Mouse (Mus musculus) heart, embryonic 14.5 days (tissue): Measurements from ENCODE around the gene Hdac1. TPM values are rescaled to one million over a fixed set of nuclear protein-coding genes. Genes with fewer than 3 reads are reported as not detected.

Experiments used
- ATAC-seq: fragments of 200-750 bp; cut with Nextera tagmentation; 2 replicates; pipeline ENCODE4 v1.8.0; 2017; ENCODE audit warnings: low read depth, moderate TSS enrichment; ENCODE audit not compliant: insufficient number of reproducible peaks, insufficient read depth, low FRiP score
- H3K27ac ChIP-seq, 2 experiments: fragments of 200-500 bp in 1 of 2; fragments of 300-500 bp in 1 of 2; sonication (generic) in 1 of 2; replicated peaks in 1 of 2; 2 replicates each; pipeline ENCODE4 v1.5.1; 2012 to 2014; ENCODE audit warnings: low read depth in 2 of 2, low read length in 2 of 2, control low read depth in 1 of 2, mild to moderate bottlenecking in 1 of 2, mixed read lengths in 1 of 2; ENCODE audit not compliant: control insufficient read depth in 1 of 2, insufficient read depth in 1 of 2
- H3K27me3 ChIP-seq: fragments of 300-500 bp; sonication (generic); 2 replicates; pipeline ENCODE4 v1.6.1; 2014; ENCODE audit warnings: mild to moderate bottlenecking, low read length, control low read depth; ENCODE audit not compliant: control insufficient read depth, insufficient read depth
- H3K36me3 ChIP-seq: fragments of 300-500 bp; sonication (generic); 2 replicates; pipeline ENCODE4 v1.6.1; 2014; ENCODE audit warnings: mild to moderate bottlenecking, control low read depth, low read length, mixed read lengths; ENCODE audit not compliant: control insufficient read depth, insufficient read depth
- H3K4me1 ChIP-seq, 2 experiments: fragments of 200-500 bp in 1 of 2; fragments of 300-500 bp in 1 of 2; sonication (generic) in 1 of 2; 2 replicates each; pipeline ENCODE4 v1.6.1; 2012 to 2014; ENCODE audit warnings: low read length in 2 of 2, control low read depth in 1 of 2, mixed read lengths in 1 of 2; ENCODE audit not compliant: control insufficient read depth in 2 of 2, insufficient read depth in 2 of 2
- H3K4me2 ChIP-seq: fragments of 300-500 bp; sonication (generic); 2 replicates; pipeline ENCODE4 v1.6.1; 2014; ENCODE audit warnings: mild to moderate bottlenecking, low read length
- H3K4me3 ChIP-seq, 2 experiments: fragments of 200-500 bp in 1 of 2; fragments of 300-500 bp in 1 of 2; sonication (generic) in 1 of 2; 2 replicates each; pipeline ENCODE4 v1.5.1; 2012 to 2014; ENCODE audit warnings: low read length in 2 of 2, mild to moderate bottlenecking in 2 of 2, control low read depth in 1 of 2, low read depth in 1 of 2, moderate library complexity in 1 of 2; ENCODE audit not compliant: control insufficient read depth in 1 of 2, insufficient read depth in 1 of 2
- H3K9ac ChIP-seq: fragments of 300-500 bp; sonication (generic); 2 replicates; pipeline ENCODE4 v1.6.1; 2014; ENCODE audit warnings: mild to moderate bottlenecking, low read length
- H3K9me3 ChIP-seq: fragments of 300-500 bp; sonication (generic); 2 replicates; pipeline ENCODE4 v1.6.1; 2016; ENCODE audit warnings: low read length, control low read depth; ENCODE audit not compliant: control insufficient read depth
- WGBS: fragments of 180-500 bp; shearing (Covaris S2); extraction: QIAGEN DNeasy Blood & Tissue Kit; methylation state at CpG from one replicate; pipeline ENCODE4 v1.1.7; 2014; 5-methylcytosine and 5-hydroxymethylcytosine counted together
- polyA plus RNA-seq: library from polyadenylated mRNA; unstranded; fragments of >200 nt; fragmentation: Nextera tagmentation; extraction: Ambion mirVana; gene quantifications from 2 replicates; pipeline ENCODE4 v1.2.1, GENCODE M21; 2014

The Hdac1 gene
- polyA plus RNA-seq, 1 experiment from 2014 or later, result 124 TPM

GRCm38 (mm10) chr4:129525338-129525737 lies 17.2 kb downstream of the Hdac1 start:
- H3K27me3 ChIP-seq, result no peaks in the 10 kb centered on the region
- H3K4me3 ChIP-seq, result no peak overlapping the region
- H3K27ac ChIP-seq, result peak overlapping the region; percentile 47 to 55; a peak in 1 of 4 replicates
- H3K4me2 ChIP-seq, result no peak overlapping the region
- no peaks in the 10 kb centered on the region for H3K9me3 ChIP-seq
- peaks cover 95% of the 10 kb centered on the region for H3K36me3 ChIP-seq
- WGBS, result 61% methylated on average over 5 of the region's 5 CpGs
- peaks cover 3 to 6% of the 10 kb centered on the region in 2 experiments; a peak in 2 of 4 replicates for H3K4me1 ChIP-seq
- H3K9ac ChIP-seq, result no peak overlapping the region
- ATAC-seq, result no peak

DNA sequence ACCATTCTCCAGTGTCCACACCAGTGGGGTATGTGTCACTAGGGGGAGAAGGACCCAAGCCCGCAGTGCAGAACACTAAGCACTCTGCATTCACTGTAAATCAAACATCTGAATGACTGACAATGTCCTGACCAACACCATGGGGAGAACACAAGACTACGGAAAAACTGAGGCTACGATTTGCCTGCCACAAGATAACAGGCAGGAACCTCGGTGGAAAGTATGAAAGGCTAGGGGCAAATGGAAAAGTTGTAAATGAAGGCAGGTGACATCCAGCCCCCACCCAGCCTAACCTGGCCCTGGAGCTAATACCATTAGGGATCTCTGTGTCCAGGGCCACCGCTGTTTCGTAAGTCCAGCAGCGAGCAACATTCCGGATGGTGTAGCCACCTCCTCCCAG lies 24.0 kb downstream of the Hdac1 start:
- 78% methylated on average over 8 of the region's 8 CpGs for WGBS
- H3K27ac ChIP-seq, result no peak overlapping the region
- no peaks in the 10 kb centered on the region for H3K27me3 ChIP-seq
- H3K4me3 ChIP-seq, result no peak overlapping the region
- H3K9ac ChIP-seq, result no peak overlapping the region
- H3K36me3 ChIP-seq, result peaks cover 84% of the 10 kb centered on the region
- peaks cover 2 to 4% of the 10 kb centered on the region in 2 experiments; a peak in 1 of 4 replicates for H3K4me1 ChIP-seq
- no peak overlapping the region for H3K4me2 ChIP-seq
- H3K9me3 ChIP-seq, result no peaks in the 10 kb centered on the region
- ATAC-seq, result no peak

GRCm38 (mm10) chr4:129516925-129517324 lies 25.6 kb downstream of the Hdac1 start:
- H3K9ac ChIP-seq, result no peak overlapping the region
- peaks cover 6 to 9% of the 10 kb centered on the region in 2 experiments; a peak in 3 of 4 replicates for H3K4me1 ChIP-seq
- no peaks in the 10 kb centered on the region for H3K27me3 ChIP-seq
- no peak overlapping the region for H3K27ac ChIP-seq
- H3K36me3 ChIP-seq, result peaks cover 68% of the 10 kb centered on the region
- no peaks in the 10 kb centered on the region for H3K9me3 ChIP-seq
- 49% methylated on average over 2 of the region's 2 CpGs for WGBS
- H3K4me3 ChIP-seq, result no peak overlapping the region
- no peak overlapping the region for H3K4me2 ChIP-seq
- no peak for ATAC-seq

GRCm38 (mm10) chr4:129514300-129514898 lies 28.1 kb downstream of the Hdac1 start:
- Histone ChIP-seq H3K4me2 (peak overlapping the region; percentile 73), H3K4me3 (peak overlapping the region; percentile 67 to 72), H3K27ac (peak overlapping the region; percentile 37 to 82; a peak in 3 of 4 replicates), H3K4me1 (peaks cover 10 to 11% of the 10 kb centered on the region in 2 experiments), H3K9me3 (no peaks in the 10 kb centered on the region), H3K27me3 (no peaks in the 10 kb centered on the region), H3K36me3 (peaks cover 44% of the 10 kb centered on the region), H3K9ac (peak overlapping the region; percentile 99)
- ATAC-seq, result peak; percentile 59
- WGBS, result 1% methylated on average over 33 of the region's 35 CpGs

DNA sequence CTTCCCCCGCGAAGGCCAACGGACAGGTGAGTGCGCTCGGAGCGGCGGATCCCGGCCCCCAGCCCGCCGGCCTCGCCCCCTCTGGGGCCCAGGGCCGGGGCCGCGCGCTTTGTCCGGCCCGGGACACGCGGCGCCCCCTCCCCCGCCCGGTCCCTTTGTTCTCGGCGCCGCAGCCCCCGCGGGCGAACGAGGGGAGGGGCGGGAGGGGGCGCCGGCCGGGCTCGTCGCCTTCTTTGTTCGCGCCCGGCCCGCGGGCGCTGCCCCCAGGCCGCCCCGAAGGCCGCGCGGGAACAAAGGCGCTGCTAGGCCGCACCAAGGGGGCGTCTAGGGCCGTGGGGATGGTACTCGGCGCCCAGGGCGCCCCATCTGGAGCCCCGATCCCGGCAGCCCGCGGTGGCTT lies 28.6 kb downstream of the Hdac1 start:
- peaks cover 15% of the 10 kb centered on the region in 2 experiments for H3K4me1 ChIP-seq
- peak overlapping the region; percentile 67 to 72 for H3K4me3 ChIP-seq
- H3K36me3 ChIP-seq, result peaks cover 39% of the 10 kb centered on the region
- no peaks in the 10 kb centered on the region for H3K27me3 ChIP-seq
- ATAC-seq, result peak; percentile 23; the same call in 1 of the 2 replicates
- peak overlapping the region; percentile 99 for H3K9ac ChIP-seq
- no peaks in the 10 kb centered on the region for H3K9me3 ChIP-seq
- H3K4me2 ChIP-seq, result peak overlapping the region; percentile 73
- peak overlapping the region; percentile 37 to 82; a peak in 3 of 4 replicates for H3K27ac ChIP-seq
- WGBS, result under 1% methylated on average over 40 of the region's 57 CpGs

DNA sequence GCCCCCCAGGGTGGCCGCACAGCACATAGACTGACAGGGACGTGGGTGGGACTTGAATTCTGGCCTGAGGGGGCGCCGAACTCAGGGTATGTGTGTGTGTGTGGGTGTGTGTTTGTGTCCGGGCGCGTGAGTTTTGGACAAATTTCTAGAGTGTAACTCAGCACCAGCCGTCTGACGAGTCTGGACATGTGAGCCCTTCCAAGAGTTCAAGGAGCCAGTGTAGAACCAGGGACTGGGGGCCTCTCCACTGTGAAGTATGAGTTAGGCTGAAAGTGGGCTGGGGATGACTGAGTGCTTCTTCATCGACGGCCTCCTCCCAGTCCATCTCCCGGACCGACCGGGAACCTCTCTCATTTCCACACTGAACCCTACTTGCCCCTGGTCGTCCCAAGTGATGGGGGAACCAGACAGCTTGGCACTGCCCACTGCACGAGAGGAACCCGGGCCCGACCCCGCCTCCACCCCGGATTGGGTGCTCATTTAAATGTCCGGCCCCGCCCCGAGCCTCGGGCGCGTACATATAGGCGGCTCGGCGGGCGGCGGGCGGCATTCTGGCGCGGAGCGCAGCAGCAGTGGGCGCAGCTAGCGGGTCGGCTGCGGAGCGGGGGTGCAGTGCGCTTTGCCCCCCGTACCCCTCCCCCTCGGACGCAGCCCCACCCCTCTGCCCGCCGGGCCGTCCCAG lies 29.3 kb downstream of the Hdac1 start, which contains the start of gene Marcksl1:
Gene Marcksl1 (plus strand): TSS at position 496 of the 682 bp plus-strand sequence.
- 6% methylated on average over 46 of the region's 47 CpGs for WGBS
- H3K9ac ChIP-seq, result peak within 1 kb of the TSS; percentile 99
- H3K9me3 ChIP-seq, result no peaks in the 10 kb centered on the region
- peak within 1 kb of the TSS; percentile 67 to 72 for H3K4me3 ChIP-seq
- H3K27ac ChIP-seq, result peak within 1 kb of the TSS; percentile 37 to 82; a peak in 3 of 4 replicates
- H3K36me3 ChIP-seq, result peaks cover 33% of the 10 kb centered on the region
- ATAC-seq, result peak; percentile 84
- H3K4me1 ChIP-seq, result peaks cover 22% of the 10 kb centered on the region in 2 experiments
- H3K4me2 ChIP-seq, result peak within 1 kb of the TSS; percentile 73
- H3K27me3 ChIP-seq, result no peaks in the 10 kb centered on the region

- Histone ChIP-seq H3K4me1 (peaks cover 25 to 27% of the 10 kb centered on the region in 2 experiments), H3K36me3 (peaks cover 16% of the 10 kb centered on the region), H3K27me3 (no peaks in the 10 kb centered on the region), H3K9ac (0 out of 2 replicates have a peak overlapping the region, but pooled peaks have one; percentile 11), H3K27ac (peak overlapping the region in 1 of 2 experiments; percentile 12; a peak in 1 of 4 replicates), H3K4me3 (no peak overlapping the region), H3K9me3 (no peaks in the 10 kb centered on the region), H3K4me2 (no peak overlapping the region)
- WGBS, result 59% methylated on average over 6 of the region's 6 CpGs
- no peak for ATAC-seq
These were observed 31.0 kb downstream of the Hdac1 start for GRCm38 (mm10) chr4:129511413-129512096.
